Mouse (Mus musculus) heart, postnatal 0 days (tissue): ENCODE measurements at regions not wholly inside any gene's neighbourhood (a gene's known extent, or its start where the extent isn't known, plus 50 kb on each side); places are given as distances from the start of the nearest gene placed in this dataset.

ENCODE experiments used
- ATAC-seq: fragments of 200-750 bp; cut with Nextera tagmentation; 2 replicates; pipeline ENCODE4 v1.8.0; 2017; ENCODE audit warnings: low read depth, moderate number of reproducible peaks, moderate library complexity; ENCODE audit not compliant: insufficient read depth
- DNase-seq: peaks from one replicate; pipeline ENCODE4 v3.0.0-alpha.2; 2016; ENCODE audit warnings: low spot score
- H3K27ac ChIP-seq: fragments of 300-500 bp; sonication (generic); 2 replicates; pipeline ENCODE4 v1.5.1; 2014; ENCODE audit warnings: low read depth, mild to moderate bottlenecking
- H3K27me3 ChIP-seq: fragments of 300-500 bp; sonication (generic); 2 replicates; pipeline ENCODE4 v1.6.1; 2014; ENCODE audit warnings: low read length, mixed read lengths; ENCODE audit not compliant: control insufficient read depth, insufficient read depth
- H3K36me3 ChIP-seq: fragments of 300-500 bp; sonication (generic); replicated peaks from 2 replicates; pipeline ENCODE4 v1.6.1; 2014; ENCODE audit warnings: low read length, mixed read lengths; ENCODE audit not compliant: control insufficient read depth, insufficient read depth
- H3K4me1 ChIP-seq: fragments of 300-500 bp; sonication (generic); 2 replicates; pipeline ENCODE4 v1.6.1; 2014; ENCODE audit warnings: antibody characterized with exemption; ENCODE audit not compliant: control insufficient read depth, insufficient read depth
- H3K4me2 ChIP-seq: fragments of 300-500 bp; sonication (generic); 2 replicates; pipeline ENCODE4 v1.6.1; 2014; ENCODE audit warnings: low read depth, mild to moderate bottlenecking, low read length, moderate library complexity
- H3K4me3 ChIP-seq: fragments of 300-500 bp; sonication (generic); 2 replicates; pipeline ENCODE4 v1.5.1; 2014; ENCODE audit warnings: low read depth, low read length
- H3K9ac ChIP-seq: fragments of 300-500 bp; sonication (generic); replicated peaks from 2 replicates; pipeline ENCODE4 v1.6.1; 2014; ENCODE audit warnings: low read depth, low read length, mixed read lengths
- H3K9me3 ChIP-seq: fragments of 300-500 bp; sonication (generic); replicated peaks from 2 replicates; pipeline ENCODE4 v1.6.1; 2016; ENCODE audit warnings: low read length; ENCODE audit not compliant: control insufficient read depth
- CTCF ChIP-seq: IDR thresholded peaks from 2 replicates; pipeline ENCODE4 v1.5.1; 2016; ENCODE audit warnings: antibody characterized with exemption, control low read depth, low read depth
- EP300 ChIP-seq: IDR thresholded peaks from 2 replicates; pipeline ENCODE4 v1.6.1; 2016; ENCODE audit warnings: antibody characterized with exemption, low read depth
- WGBS: fragments of 180-500 bp; shearing (Covaris S2); extraction: QIAGEN DNeasy Blood & Tissue Kit; methylation state at CpG from one replicate; pipeline ENCODE4 v1.1.7; 2014; 5-methylcytosine and 5-hydroxymethylcytosine counted together

DNA sequence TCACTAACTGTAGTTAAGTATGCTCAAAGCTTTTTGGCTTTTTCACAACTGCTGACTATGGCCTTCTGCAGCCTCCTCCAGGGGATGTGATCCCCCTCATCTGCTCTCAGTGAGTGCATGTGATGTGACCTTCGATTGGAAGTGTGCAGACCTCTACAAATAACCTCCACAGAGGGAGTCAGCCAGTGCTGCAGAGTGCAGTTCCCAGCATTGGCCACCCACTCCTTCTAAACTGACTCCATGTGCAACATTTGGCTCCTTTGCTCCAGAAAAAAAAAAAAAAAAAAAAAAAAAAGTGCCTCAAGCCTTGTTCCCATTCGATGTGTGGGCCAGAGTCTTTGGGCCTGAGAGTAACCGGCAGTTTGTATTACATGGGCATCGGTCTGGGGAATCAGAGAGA is 75.7 kb upstream of the Rab3gap2 start:
- Histone ChIP-seq H3K36me3 (no peaks in the 10 kb centered on the region), H3K4me3 (no peak overlapping the region), H3K9ac (no peak overlapping the region), H3K27me3 (no peaks in the 10 kb centered on the region), H3K9me3 (peaks cover 7% of the 10 kb centered on the region; the same call in 1 of the 2 replicates), H3K4me1 (no peaks in the 10 kb centered on the region), H3K4me2 (no peak overlapping the region), H3K27ac (no peak overlapping the region)
- 62% methylated on average over 4 of the region's 4 CpGs for WGBS
- no peak for DNase-seq
- no peak for ATAC-seq
- TF ChIP-seq EP300, result no peak
- TF ChIP-seq CTCF, result no peak

DNA sequence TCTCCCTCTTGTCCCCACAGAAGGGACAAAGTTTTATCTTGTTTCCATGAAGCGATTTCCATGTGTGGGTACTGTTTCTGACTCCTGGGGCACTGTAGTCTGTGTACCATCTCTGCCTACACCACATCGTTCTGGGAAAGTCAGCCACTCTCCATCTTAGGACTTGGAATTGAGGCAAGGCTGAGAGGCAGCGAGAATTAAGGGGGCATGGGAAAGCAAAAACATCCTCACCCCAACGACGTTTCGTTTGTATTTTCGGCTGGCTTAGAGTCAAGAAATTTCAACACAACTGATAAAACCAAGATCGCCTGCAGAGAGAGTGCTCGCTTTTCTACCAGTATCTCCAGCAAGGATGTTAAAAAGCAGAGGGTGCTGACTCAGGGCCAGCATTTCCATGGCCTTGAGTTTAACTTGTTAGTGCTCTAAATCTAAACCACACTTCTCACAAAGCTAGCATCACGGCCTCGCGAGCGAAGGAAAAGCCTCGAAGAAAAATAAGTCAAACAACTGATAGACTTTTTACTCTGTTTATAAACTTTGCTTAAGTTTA is 78.1 kb upstream of the Rab3gap2 start:
- WGBS, result 39% methylated on average over 14 of the region's 14 CpGs
- H3K4me2 ChIP-seq, result no peak overlapping the region
- no peak for ATAC-seq

DNA sequence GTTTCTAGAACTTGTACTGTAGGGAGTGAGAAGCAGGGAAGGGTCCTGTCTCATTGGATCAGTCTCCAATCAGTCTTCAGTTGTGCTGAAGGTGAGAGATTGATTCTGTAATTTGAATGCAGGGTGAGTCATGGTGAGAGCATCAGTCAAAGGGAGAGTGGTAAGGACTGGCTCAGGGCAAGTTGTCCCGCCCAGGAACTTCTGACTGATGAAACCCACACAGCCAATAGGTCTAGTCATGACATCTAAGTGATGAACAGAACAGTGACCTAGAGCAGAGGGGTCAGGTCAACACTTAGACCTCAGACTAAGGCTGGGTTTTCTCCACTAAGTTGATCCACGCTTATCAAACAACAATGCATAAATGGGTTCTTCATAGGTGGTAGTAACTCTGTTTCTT is 82.4 kb upstream of the Rab3gap2 start:
- H3K9me3 ChIP-seq, result no peaks in the 10 kb centered on the region
- DNase-seq (no peak), ATAC-seq (no peak)
- H3K27ac ChIP-seq, result no peak overlapping the region
- no peaks in the 10 kb centered on the region for H3K4me1 ChIP-seq
- no peaks in the 10 kb centered on the region for H3K27me3 ChIP-seq
- H3K4me3 ChIP-seq, result no peak overlapping the region
- no peak overlapping the region for H3K4me2 ChIP-seq
- H3K9ac ChIP-seq, result no peak overlapping the region
- TF ChIP-seq CTCF, result no peak
- TF ChIP-seq EP300, result no peak
- WGBS, result 83% methylated on average over 2 of the region's 2 CpGs
- no peaks in the 10 kb centered on the region for H3K36me3 ChIP-seq

More for the DNA sequence above, 78.1 kb upstream of the Rab3gap2 start:
- TF ChIP-seq CTCF (no peak), EP300 (no peak)
- Histone ChIP-seq H3K4me3 (no peak overlapping the region), H3K9ac (no peak overlapping the region), H3K9me3 (no peaks in the 10 kb centered on the region), H3K4me1 (no peaks in the 10 kb centered on the region), H3K27ac (no peak overlapping the region), H3K36me3 (no peaks in the 10 kb centered on the region), H3K27me3 (no peaks in the 10 kb centered on the region)
- DNase-seq, result no peak

DNA sequence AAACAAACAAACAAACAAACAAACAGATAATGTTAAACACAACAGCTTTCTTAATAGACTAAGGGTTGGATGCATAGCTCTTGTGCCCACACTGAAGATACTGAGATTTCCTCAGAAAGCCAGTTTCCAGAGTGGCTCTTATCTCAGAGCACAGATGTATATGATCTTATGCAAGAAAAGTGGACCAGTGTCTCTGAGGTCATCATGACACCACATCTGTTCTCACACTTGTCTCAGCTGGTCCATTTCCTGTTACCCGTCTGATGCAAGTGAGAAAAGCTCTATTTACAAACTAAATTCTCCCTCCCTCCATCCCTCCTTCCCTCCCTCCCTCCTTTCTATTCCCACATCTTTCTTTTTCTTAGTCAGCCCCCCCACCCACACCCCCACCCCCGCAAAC is 83.5 kb upstream of the Rab3gap2 start:
- H3K27me3 ChIP-seq, result no peaks in the 10 kb centered on the region
- H3K4me2 ChIP-seq, result no peak overlapping the region
- no peaks in the 10 kb centered on the region for H3K4me1 ChIP-seq
- H3K27ac ChIP-seq, result no peak overlapping the region
- no peak overlapping the region for H3K9ac ChIP-seq
- no peak overlapping the region for H3K4me3 ChIP-seq
- no peak for DNase-seq
- H3K36me3 ChIP-seq, result no peaks in the 10 kb centered on the region
- TF ChIP-seq EP300 (no peak), CTCF (no peak)
- ATAC-seq, result no peak
- WGBS, result 32% methylated on average over 2 of the region's 2 CpGs
- no peaks in the 10 kb centered on the region for H3K9me3 ChIP-seq

DNA sequence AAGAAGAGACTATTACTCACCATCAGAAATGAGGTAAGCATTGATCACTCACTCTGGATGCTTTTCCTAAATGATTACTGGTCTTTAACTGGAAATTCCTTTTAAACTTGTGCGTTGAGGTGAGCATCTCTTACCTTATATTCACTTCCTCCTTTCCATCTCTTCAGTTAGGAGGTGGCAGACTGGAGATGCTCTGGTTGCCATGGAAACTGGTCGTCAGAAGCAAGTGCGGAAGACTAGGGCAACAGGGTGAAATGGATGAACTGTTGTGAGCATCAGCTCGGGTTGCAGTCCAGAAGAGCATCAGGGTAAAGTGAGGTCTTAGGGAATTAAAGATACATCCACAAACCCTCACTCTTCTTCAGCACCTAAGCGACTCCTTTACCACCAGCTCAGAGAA is 86.2 kb upstream of the Rab3gap2 start:
- no peaks in the 10 kb centered on the region for H3K9me3 ChIP-seq
- no peaks in the 10 kb centered on the region for H3K36me3 ChIP-seq
- no peaks in the 10 kb centered on the region for H3K4me1 ChIP-seq
- 63% methylated on average over 5 of the region's 5 CpGs for WGBS
- no peak overlapping the region for H3K9ac ChIP-seq
- H3K4me2 ChIP-seq, result no peak overlapping the region
- H3K27ac ChIP-seq, result no peak overlapping the region
- TF ChIP-seq CTCF, result no peak
- no peak for TF ChIP-seq EP300
- no peaks in the 10 kb centered on the region for H3K27me3 ChIP-seq
- ATAC-seq, result no peak
- DNase-seq, result no peak
- no peak overlapping the region for H3K4me3 ChIP-seq

DNA sequence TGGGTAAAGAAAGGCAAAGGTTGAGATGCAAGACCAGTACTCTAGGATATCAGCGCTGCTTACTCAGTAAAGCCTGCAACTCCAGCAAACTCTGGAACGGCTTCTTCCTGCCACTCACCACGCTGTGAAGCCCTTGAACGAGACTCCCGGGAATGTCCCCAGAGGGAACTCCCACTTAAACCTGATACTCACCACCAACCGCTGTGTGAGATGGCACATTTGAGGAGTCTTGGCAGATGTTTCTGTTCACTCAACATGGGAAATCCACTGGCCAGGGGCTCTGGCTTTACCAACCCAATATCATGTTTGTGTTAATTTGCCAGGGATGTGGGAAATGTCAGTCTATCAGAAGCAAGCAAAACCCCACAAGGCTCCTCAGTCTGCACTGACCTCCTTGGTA is 90.2 kb upstream of the Rab3gap2 start:
- Histone ChIP-seq H3K9me3 (no peaks in the 10 kb centered on the region), H3K4me2 (no peak overlapping the region), H3K9ac (no peak overlapping the region), H3K27ac (no peak overlapping the region), H3K4me3 (no peak overlapping the region), H3K4me1 (no peaks in the 10 kb centered on the region), H3K36me3 (no peaks in the 10 kb centered on the region), H3K27me3 (no peaks in the 10 kb centered on the region)
- DNase-seq (no peak), ATAC-seq (no peak)
- WGBS, result 46% methylated on average over 6 of the region's 6 CpGs
- TF ChIP-seq CTCF (no peak), EP300 (no peak)
